Mouse (Mus musculus) gonadal fat pad, adult 2 months (tissue): Measurements from ENCODE around the gene Sult4a1. TPM values are rescaled to one million over a fixed set of nuclear protein-coding genes. Genes with fewer than 3 reads are reported as not detected.

Experiments used
- DNase-seq: peaks from one replicate; pipeline ENCODE4 v3.0.0-alpha.2; 2012; ENCODE audit warnings: low read depth
- polyA plus RNA-seq: library from polyadenylated mRNA; depleted of rRNA; stranded (reverse); fragments of >200 nt; gene quantifications from 2 replicates; pipeline ENCODE4 v1.2.3, GENCODE M21; 2012; rRNA removed

The Sult4a1 gene
- polyA plus RNA-seq, 1 experiment = 0.07 TPM

- DNase-seq = no peak
These were observed 68.5 kb downstream of the Sult4a1 start for GRCm38 (mm10) chr15:84037067-84037466.

Other genes with a start within 250 kb of the Sult4a1 start
- gene Efcab6, start 40.4 kb downstream of the Sult4a1 start, polyA plus RNA-seq = 0.45 and 1.3 TPM in 2 replicates
- gene Pnpla5, start 17.4 kb upstream of the Sult4a1 start, polyA plus RNA-seq = 0.10 and 0.53 TPM in 2 replicates
- 398 and 777 TPM in 2 replicates for gene Pnpla3, start 62.1 kb upstream of the Sult4a1 start, polyA plus RNA-seq
- gene Samm50, start 86.5 kb upstream of the Sult4a1 start, polyA plus RNA-seq = 10.7 and 12.5 TPM in 2 replicates
- 7.4 and 7.5 TPM in 2 replicates for gene Parvb, start 126.3 kb upstream of the Sult4a1 start, polyA plus RNA-seq
- gene Parvg, start 218.3 kb upstream of the Sult4a1 start, polyA plus RNA-seq = 2.0 and 2.3 TPM in 2 replicates